Mouse (Mus musculus): ENCODE data around the gene Safb2.

Safb2 gene

GRCm38 (mm10) chr17:56611323-56611722 lies 26.9 kb upstream of the Safb2 start:
- in situ Hi-C loops (cut with MseI, MboI), result no loop called here

GRCm38 (mm10) chr17:56609452-56610171 lies 25.2 kb upstream of the Safb2 start, which contains the start of gene 2410015M20Rik:
Gene 2410015M20Rik (minus strand): TSS chr17:56609771.
- in situ Hi-C loops (cut with MseI, MboI), result no loop called here

- in situ Hi-C loops (cut with MseI, MboI), result no loop called here
Observed at GRCm38 (mm10) chr17:56608699-56609098, 24.3 kb upstream of the Safb2 start.

GRCm38 (mm10) chr17:56607521-56608062 lies 23.2 kb upstream of the Safb2 start:
- in situ Hi-C loops (cut with MseI, MboI), result no loop called here

- in situ Hi-C loops (cut with MseI, MboI), result no loop called here
Observed at GRCm38 (mm10) chr17:56605431-56605830, 21.0 kb upstream of the Safb2 start.

- in situ Hi-C loops (cut with MseI, MboI), result no loop called here
Observed at GRCm38 (mm10) chr17:56604422-56604821, 20.0 kb upstream of the Safb2 start.

- in situ Hi-C loops (cut with MseI, MboI), result no loop called here
Observed at GRCm38 (mm10) chr17:56604070-56604380, 19.6 kb upstream of the Safb2 start.

GRCm38 (mm10) chr17:56603186-56604069 lies 19.0 kb upstream of the Safb2 start:
- in situ Hi-C loops (cut with MseI, MboI), result no loop called here

- in situ Hi-C loops (cut with MseI, MboI), result no loop called here
Observed at GRCm38 (mm10) chr17:56593527-56594271, 9.3 kb upstream of the Safb2 start.

- in situ Hi-C loops (cut with MseI, MboI), result no loop called here
Observed at GRCm38 (mm10) chr17:56592553-56592952, 8.2 kb upstream of the Safb2 start.

- in situ Hi-C loops (cut with MseI, MboI), result no loop called here
Observed at GRCm38 (mm10) chr17:56588921-56589320, 4.5 kb upstream of the Safb2 start.

GRCm38 (mm10) chr17:56587773-56588172 lies 3.4 kb upstream of the Safb2 start:
- in situ Hi-C loops (cut with MseI, MboI), result no loop called here

GRCm38 (mm10) chr17:56585171-56585821 lies 911 bp upstream of the Safb2 start:
- in situ Hi-C loops (cut with MseI, MboI), result no loop called here

- in situ Hi-C loops (cut with MseI, MboI), result no loop called here
Observed at GRCm38 (mm10) chr17:56583611-56584256, 651 bp downstream of the Safb2 start.

- in situ Hi-C loops (cut with MseI, MboI), result no loop called here
Observed at GRCm38 (mm10) chr17:56583071-56583470, 1.3 kb downstream of the Safb2 start.

GRCm38 (mm10) chr17:56572939-56573338 lies 11.4 kb downstream of the Safb2 start:
- in situ Hi-C loops (cut with MseI, MboI), result no loop called here

GRCm38 (mm10) chr17:56572154-56572553 lies 12.2 kb downstream of the Safb2 start:
- in situ Hi-C loops (cut with MseI, MboI), result no loop called here

- in situ Hi-C loops (cut with MseI, MboI), result no loop called here
Observed at GRCm38 (mm10) chr17:56570287-56570686, 14.1 kb downstream of the Safb2 start.

GRCm38 (mm10) chr17:56567370-56567769 lies 17.0 kb downstream of the Safb2 start:
- in situ Hi-C loops (cut with MseI, MboI), result no loop called here

GRCm38 (mm10) chr17:56566918-56567317 lies 17.5 kb downstream of the Safb2 start:
- in situ Hi-C loops (cut with MseI, MboI), result no loop called here

- in situ Hi-C loops (cut with MseI, MboI), result no loop called here
Observed at GRCm38 (mm10) chr17:56566293-56566692, 18.1 kb downstream of the Safb2 start.
